Mouse (Mus musculus) cerebellum, postnatal 4 days (tissue): ENCODE measurements at regions not wholly inside any gene's neighbourhood (a gene's known extent, or its start where the extent isn't known, plus 50 kb on each side); places are given as distances from the start of the nearest gene placed in this dataset.

ENCODE experiments used
- DNase-seq, 2 experiments: peaks; one replicate each; pipeline ENCODE4 v3.0.0; 2022; ENCODE audit warnings: low spot score in 2 of 2, mixed read lengths in 1 of 2

GRCm38 (mm10) chr16:78877941-78878340 is 52.8 kb upstream of the Chodl start:
- DNase-seq = no peak

DNA sequence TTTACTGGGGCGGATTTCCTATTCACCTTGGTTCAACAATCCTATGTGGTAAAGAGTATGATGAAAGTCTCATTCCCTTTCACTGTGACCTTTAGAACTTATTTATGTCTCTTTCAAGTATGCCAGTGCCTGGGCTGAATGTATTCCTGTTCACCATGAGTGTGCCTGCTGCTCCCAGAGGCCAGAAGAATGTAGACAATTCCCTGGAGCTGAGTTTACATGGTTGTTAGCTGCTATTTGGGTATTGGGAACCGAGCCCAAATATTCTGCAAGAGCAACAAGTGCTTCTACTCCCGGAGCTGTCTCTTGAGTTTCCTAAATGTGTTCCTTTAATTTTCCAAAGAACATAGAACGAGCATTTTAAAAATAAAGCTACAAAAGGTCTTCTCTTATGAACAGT is 71.7 kb upstream of the Chodl start:
- DNase-seq = no peak

DNA sequence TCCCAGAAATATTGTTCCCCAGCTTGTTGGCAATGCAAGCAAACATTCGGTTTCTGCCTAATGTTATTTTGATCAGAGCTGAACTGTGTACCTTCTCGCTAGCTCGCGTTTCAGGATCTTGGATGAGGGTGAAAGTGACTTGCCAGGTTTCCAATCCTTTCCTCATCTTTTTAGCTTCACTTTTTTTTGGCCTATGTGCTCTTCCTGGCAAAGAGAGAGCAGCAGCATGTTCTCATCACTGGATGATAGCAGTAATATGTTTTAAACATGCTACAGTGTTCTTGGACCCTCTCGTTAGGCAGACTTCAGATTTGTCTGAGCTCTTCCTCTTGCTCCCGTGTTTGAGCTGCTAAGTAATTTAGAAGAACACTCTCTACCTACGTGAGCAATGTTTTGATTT is 99.8 kb upstream of the Chodl start:
- no peak for DNase-seq

GRCm38 (mm10) chr16:78827739-78828138 is 103.0 kb upstream of the Chodl start:
- peak in 1 of 2 experiments; percentile 5 for DNase-seq

- no peak for DNase-seq
These were observed 140.7 kb upstream of the Chodl start for GRCm38 (mm10) chr16:78790064-78790463.

- no peak for DNase-seq
These were observed 171.5 kb upstream of the Chodl start for GRCm38 (mm10) chr16:78759226-78759625.

DNA sequence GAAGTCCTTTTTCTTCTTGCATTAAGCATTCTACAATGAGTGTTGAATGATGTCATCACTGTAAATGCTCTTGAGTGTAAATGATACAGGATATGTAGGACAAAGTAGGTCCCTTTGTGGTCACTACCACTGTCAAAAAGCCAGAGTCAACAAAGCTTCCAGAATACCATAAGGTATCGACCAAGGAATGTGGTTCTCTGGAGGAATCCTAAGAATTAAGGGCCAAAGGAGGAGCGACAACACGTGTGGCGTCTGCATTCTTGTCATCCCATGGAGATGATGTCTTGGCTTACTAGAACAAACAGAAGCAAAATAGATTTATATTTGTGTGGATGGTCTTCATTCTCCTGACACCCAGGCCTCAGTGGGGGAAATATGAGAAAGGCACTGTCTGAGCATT is 161.4 kb upstream of the D16Ertd472e start:
- no peak for DNase-seq

DNA sequence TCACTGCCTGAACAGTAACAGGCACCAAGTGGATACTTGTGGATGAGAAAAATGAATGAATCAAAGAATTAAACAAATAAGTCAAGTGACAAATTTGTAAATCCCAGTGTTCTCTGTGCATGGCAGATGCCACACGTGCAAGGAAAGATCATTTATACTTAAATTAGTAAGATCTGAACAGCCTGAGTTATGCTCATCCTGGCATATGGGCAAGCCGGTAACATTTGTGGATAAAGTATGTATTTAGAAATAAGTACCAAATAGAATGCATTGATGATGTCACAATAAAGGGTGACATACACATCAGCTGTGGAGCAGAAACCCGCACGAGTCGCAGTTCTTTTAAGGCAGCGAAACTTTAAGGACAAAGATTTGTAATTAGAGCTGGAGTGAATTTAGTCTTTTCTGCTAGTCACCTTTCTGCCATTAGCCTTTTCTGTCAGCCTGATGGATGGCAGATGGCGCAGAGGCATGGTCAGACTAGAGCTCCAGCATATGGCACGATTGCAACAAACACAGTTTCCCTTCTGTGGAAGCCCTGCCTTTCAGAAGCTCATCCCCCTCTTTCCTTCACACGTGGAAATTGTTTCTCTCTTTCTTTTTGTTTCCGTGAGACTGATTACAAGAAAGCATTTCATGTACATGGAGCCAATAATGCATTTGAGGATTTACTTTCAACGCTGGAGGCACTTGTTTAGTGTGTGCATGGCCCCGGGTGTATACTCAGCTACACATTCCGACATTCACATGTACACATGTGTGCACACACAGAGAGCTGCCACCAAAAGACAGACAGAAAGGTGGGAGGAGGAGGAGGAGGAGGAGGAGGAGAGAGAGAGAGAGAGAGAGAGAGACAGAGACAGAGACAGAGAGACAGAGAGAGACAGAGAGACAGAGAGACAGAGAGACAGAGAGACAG is 154.3 kb upstream of the D16Ertd472e start:
- DNase-seq = no peak

GRCm38 (mm10) chr16:78725541-78725940 is 149.0 kb upstream of the D16Ertd472e start:
- DNase-seq = no peak

DNA sequence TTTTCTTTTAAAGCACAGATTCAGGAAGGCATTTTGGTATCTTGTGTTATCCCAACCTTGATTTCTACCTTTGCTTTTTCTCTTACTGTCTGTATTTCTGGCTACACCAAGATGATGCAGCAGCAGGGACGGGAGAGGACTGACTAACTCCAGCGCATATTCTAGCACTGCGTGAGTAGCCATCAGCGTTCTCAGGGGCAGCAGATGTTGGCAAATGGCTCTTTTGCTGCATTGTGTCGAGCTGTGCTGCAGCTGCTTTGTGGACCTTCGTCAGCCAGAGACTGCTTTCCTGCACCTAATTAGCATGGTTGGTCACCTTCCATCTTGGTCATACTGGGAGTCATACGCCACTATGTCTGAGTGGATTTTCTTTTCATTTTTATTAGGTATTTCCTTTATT is 133.4 kb upstream of the D16Ertd472e start:
- no peak for DNase-seq

DNA sequence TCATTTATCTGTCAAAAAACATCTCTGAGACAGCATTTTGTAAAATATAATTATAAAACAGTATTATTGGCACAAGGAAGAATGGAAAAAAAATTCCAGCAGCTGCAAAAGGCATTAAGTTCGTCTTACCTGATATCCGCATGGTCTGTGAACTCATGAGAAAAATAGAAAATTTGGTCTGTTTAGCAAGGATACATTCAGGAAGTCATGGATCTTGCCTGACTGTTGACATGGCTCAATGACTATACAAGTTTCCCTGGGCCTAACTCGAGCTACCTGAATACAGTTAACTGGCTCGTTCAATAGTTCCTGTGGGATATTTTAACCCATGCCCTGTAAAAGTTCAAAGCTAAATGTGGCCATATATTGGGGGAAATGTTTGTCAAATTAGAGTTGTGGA is 131.1 kb upstream of the D16Ertd472e start:
- no peak for DNase-seq

- DNase-seq = no peak
These were observed 130.7 kb upstream of the D16Ertd472e start for GRCm38 (mm10) chr16:78707165-78707564.

DNA sequence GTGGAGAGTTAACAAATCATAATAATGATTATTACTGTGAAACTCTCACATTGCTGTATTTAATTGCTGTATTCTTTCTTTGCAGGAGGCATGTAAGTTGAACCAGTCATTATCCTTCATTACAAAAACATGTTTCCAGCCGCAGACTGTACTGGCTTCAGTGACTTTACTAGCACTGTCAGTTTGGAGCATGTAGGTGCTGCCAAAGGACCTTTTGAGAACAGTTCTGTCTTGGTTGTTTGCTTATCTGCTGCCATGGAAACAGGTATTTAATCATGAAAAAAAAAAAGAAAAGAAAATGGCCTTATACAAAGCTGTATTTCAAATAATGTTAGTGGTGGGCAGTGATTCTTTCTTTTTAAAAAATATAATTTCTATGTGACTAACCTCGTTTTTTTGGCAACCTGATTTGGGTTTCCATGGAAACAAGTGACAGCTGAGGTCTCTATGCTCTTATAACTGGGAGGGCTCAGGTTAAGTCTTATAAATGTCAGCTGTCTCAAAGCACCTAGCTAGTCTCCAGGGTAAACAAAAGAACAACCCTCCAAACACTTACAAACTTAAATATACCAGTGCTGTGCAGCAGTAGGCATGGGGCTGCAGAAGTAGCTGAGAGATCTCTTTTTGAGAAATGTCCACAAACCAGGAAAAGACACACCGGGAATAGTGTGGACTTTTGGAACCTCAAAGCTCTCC is 121.2 kb upstream of the D16Ertd472e start:
- no peak for DNase-seq

DNA sequence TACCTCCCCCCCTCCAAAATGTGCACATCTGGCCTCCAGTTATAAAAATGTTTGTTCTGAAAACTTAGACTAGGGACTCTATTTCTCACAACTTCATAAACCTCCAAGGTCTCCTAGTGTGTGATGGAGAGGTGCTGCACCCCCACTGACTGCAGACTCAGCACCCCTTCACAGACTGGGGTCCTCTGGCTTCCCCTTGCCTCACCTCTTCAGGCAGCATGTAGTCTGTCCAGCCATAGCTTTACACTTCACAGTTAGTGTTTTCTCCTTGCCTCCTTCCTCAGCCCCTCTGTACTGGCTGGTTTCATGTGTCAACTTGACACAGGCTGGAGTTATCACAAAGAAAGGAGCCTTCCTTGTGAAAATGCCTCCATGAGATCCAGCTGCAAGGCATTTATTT is 111.7 kb upstream of the D16Ertd472e start:
- no peak for DNase-seq

DNA sequence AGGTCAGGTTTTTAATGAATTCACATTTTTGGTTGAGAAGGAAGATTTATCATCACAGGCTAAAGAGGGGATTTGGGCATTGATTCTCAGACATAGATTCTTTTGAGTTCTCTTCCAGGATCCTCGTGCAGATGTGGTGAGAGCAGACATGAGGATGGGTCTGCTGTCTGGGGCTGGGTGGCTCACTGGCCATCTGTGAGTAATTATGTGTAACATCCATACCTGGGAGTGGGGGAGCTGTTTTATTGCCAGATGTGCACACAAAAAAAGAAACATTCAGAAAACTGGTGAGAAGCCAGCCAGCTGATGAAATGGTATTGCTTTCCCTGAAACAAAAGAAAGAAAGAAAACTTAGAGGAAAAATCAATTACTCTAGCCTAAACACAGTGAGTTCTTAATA is 108.7 kb upstream of the D16Ertd472e start:
- no peak for DNase-seq

DNA sequence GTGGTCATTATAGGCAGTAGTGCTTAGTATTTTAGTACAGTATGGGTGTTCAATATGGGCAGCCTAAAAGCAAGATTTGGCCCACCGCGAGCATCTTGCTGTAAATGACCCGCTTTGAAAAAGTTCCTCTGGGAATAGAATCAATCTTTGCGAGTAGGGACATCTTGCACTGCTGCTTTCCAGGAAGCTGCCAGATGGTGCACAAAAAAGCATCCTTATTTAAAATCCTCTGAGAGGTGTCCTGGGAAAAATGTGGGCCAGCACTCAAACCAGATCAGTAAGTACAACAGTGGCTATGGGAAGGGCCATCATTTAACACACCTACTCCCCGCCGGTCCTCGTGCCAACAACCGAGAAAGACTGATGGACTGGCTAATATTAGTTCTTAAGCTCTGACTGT is 107.5 kb upstream of the D16Ertd472e start:
- no peak for DNase-seq

- DNase-seq = no peak
These were observed 84.6 kb upstream of the D16Ertd472e start for GRCm38 (mm10) chr16:78661126-78661525.

GRCm38 (mm10) chr16:78644710-78645109 is 68.2 kb upstream of the D16Ertd472e start:
- DNase-seq = peak in 1 of 2 experiments; percentile 16

GRCm38 (mm10) chr16:78641717-78642116 is 65.2 kb upstream of the D16Ertd472e start:
- DNase-seq = no peak

- no peak for DNase-seq
These were observed 64.7 kb upstream of the D16Ertd472e start for GRCm38 (mm10) chr16:78641205-78641604.

- no peak for DNase-seq
These were observed 60.9 kb upstream of the D16Ertd472e start for GRCm38 (mm10) chr16:78637452-78637851.

DNA sequence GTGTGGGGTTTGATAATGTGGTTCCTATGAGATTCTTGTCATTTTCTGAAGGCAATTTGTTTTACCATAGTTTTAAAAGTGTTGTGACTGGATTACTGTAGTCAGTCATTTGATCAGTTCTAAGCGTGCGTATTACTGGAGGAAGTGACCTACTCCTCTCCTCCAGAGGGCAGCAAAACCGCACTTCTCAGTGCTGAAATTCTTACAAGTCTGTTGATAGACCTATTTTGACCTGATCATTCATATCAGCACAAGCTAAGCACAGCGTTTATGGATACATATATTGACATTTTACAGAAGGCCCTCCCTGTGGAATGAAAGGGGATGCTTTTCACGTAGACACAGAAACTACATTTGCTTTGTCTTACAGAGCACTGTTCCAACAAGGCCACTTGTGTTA is 60.5 kb upstream of the D16Ertd472e start:
- DNase-seq = peak in 1 of 2 experiments; percentile 39

- DNase-seq = no peak
These were observed 59.3 kb upstream of the D16Ertd472e start for GRCm38 (mm10) chr16:78635774-78636173.
